Mouse (Mus musculus): ENCODE measurements around the gene Tbkbp1. TPM values are rescaled to one million over a fixed set of nuclear protein-coding genes. Genes with fewer than 3 reads are reported as not detected.

Gene Tbkbp1
- polyA plus RNA-seq, 1 experiment from 2014 or later: 7.8 TPM

DNA sequence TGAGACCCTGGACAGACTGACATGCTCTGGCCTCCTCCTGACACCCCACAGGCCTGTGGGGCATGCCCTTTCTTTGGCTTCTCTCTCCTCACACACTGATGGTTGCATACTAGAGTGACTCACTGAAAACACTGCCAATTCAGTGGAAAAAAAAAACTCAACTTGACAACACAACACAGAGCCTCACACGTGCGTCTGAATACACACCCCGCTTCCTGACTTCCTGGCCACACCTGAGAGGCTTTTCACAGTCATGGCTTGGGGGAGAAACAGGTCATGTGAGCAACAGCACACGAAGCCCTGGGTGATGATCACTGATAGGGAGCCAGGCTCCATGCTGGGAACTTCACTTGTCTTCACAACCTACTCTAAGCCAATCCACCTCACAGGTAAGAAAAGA, 10.5 kb downstream of the Tbkbp1 start:
- no peak overlapping the region for H3K9ac ChIP-seq
- H3K4me2 ChIP-seq: no peak overlapping the region
- H3K9me3 ChIP-seq: no peaks in the 10 kb centered on the region
- peaks cover 74% of the 10 kb centered on the region for H3K36me3 ChIP-seq
- no peak overlapping the region for H3K27ac ChIP-seq
- H3K4me3 ChIP-seq: no peak overlapping the region
- H3K27me3 ChIP-seq: peaks cover 50% of the 10 kb centered on the region
- WGBS: 66% methylated on average over 4 of the region's 4 CpGs
- ATAC-seq (ENCODE audit: insufficient number of reproducible peaks, low FRiP score, low TSS enrichment, low read depth): no peak
- H3K4me1 ChIP-seq: peaks cover 23% of the 10 kb centered on the region

DNA sequence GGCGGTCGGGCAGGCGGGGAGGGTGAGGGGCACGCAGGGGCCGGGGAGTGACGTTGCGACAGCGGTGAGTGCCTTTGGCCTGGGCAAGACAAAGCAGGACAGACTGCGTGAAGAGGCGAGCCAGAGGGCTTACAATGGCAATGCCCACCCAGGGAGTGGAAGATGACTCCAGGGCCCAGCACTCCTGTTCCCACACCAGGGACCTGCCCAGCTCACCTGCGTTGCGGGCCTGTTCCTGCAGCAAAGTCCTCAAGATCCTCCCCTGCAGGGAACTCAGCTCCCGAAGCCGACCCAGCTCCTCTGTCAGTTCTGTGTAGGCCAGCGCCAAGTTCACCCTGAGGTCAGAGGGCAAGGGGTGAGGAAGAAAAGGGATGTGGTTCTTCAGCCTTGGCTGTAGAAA, 12.0 kb downstream of the Tbkbp1 start:
- Histone ChIP-seq H3K9ac (no peak overlapping the region), H3K4me2 (peak overlapping the region; percentile 54), H3K27me3 (peaks cover 50% of the 10 kb centered on the region), H3K4me1 (peaks cover 17% of the 10 kb centered on the region), H3K4me3 (peak overlapping the region; percentile 30), H3K36me3 (peaks cover 66% of the 10 kb centered on the region), H3K27ac (no peak overlapping the region), H3K9me3 (no peaks in the 10 kb centered on the region)
- no peak for ATAC-seq (ENCODE audit: insufficient number of reproducible peaks, low FRiP score, low TSS enrichment, low read depth)
- 23% methylated on average over 15 of the region's 15 CpGs for WGBS

DNA sequence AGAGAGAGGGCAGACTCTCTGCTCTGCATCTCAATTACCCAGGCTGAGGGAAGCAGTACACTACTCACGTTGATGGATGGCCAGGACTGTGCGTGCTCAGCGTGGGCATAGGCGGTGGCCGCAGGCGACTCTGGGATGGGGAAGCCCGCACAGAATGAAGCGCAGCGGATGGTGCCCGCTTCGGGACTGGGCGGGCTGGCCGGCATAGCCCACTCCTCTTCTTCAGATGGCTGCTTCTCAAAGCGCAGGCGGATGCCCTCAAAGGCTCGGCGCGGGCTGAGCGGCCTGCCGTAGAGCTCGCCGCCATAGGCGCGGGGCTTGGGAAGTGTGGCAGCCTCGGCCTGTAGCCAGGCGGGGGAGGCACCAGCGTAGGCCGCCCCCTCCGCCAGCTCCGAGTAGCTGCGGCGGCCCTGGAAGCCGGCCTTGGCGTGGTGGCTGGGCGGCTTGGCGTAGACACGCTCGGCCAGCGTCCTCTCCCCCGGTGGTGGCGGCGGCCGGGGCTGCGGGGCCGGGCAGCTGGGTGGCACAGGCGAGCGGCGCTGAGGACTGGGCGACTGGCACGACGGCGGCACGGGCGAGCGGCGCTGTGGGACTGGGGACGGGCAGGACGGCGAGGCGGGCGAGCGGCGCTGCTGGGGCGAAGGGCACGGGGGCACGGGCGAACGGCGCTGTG, 12.6 kb downstream of the Tbkbp1 start:
- H3K4me2 ChIP-seq: peak overlapping the region; percentile 54
- H3K36me3 ChIP-seq: peaks cover 60% of the 10 kb centered on the region
- H3K4me3 ChIP-seq: peak overlapping the region; percentile 30
- H3K27me3 ChIP-seq: peaks cover 50% of the 10 kb centered on the region
- ATAC-seq (ENCODE audit: insufficient number of reproducible peaks, low FRiP score, low TSS enrichment, low read depth): no peak
- H3K9ac ChIP-seq: no peak overlapping the region
- H3K4me1 ChIP-seq: peaks cover 15% of the 10 kb centered on the region
- H3K27ac ChIP-seq: no peak overlapping the region
- 26% methylated on average over 68 of the region's 69 CpGs for WGBS
- H3K9me3 ChIP-seq: no peaks in the 10 kb centered on the region

DNA sequence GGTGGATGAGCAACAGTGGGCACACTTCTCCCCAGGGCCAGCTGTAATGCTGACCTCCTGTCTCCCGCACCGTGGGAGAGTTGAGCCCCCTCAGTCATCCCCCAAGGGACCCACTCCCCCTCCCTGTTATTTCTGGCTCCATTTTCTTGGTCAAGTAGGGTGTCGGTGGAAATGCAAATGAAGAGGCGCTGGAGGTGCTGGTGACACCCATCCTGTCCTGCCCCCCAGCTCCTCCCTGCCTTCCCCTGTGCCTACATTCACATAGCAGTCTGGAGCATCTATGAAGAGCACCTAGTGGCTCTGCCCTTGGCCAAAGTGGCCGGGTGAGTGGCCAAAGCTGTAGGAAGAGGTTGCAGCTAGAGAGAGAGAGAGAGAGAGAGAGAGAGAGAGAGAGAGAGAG, 18.0 kb downstream of the Tbkbp1 start:
- Histone ChIP-seq H3K27ac (no peak overlapping the region), H3K4me2 (no peak overlapping the region), H3K9ac (no peak overlapping the region), H3K9me3 (no peaks in the 10 kb centered on the region), H3K4me3 (no peak overlapping the region), H3K27me3 (peaks cover 16% of the 10 kb centered on the region; the same call in 1 of the 2 replicates), H3K4me1 (no peaks in the 10 kb centered on the region; the same call in 1 of the 2 replicates), H3K36me3 (peaks cover 27% of the 10 kb centered on the region)
- 54% methylated on average over 5 of the region's 5 CpGs for WGBS
- ATAC-seq (ENCODE audit: insufficient number of reproducible peaks, low FRiP score, low TSS enrichment, low read depth): no peak

DNA sequence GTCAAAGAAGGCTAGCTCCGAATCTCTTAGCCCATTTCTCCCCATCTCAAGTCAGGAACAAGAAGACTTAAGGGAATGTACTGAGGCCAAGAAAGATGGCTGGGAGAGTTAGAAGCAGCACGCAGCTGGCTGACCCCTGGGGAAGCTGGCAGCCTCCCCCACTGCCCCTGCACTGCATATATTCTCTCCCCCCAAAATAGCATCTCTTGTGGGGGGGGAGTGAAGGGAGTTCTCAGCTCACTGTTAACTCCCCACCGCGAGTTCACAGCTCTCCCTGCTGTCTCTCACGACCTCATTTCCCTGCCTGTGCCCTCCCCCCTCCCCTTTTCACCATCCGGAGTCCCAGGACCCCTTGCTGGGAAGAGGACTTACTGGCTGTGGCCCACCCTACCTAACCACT, 19.1 kb downstream of the Tbkbp1 start:
- ATAC-seq (ENCODE audit: insufficient number of reproducible peaks, low FRiP score, low TSS enrichment, low read depth): no peak
- H3K4me2 ChIP-seq: no peak overlapping the region
- H3K4me3 ChIP-seq: no peak overlapping the region
- WGBS: 22% methylated on average over 6 of the region's 6 CpGs
- no peaks in the 10 kb centered on the region for H3K4me1 ChIP-seq
- H3K36me3 ChIP-seq: peaks cover 16% of the 10 kb centered on the region
- no peak overlapping the region for H3K9ac ChIP-seq
- H3K27me3 ChIP-seq: 0 out of 2 replicates have a peak, but pooled peaks cover 6% of the 10 kb centered on the region
- H3K9me3 ChIP-seq: no peaks in the 10 kb centered on the region
- H3K27ac ChIP-seq: no peak overlapping the region

DNA sequence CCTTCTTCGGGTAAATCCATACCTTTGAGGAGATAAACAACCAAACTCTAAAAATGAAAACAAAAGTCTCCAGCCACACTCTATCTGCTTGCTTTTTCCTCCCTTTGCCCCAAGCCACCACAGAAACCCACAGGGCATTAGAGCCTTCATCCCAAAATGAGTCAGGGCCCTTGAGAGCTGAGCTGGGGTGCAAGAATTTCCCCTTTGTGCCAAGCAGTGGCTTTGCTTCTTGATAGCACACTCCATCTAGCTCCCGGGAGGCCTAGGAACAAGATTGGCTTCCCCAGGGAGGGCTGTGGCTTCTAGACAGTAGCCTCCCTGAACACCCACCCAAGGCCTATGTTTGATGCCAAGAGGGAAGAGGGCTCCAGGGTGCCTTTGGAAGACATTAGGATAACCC, 19.6 kb downstream of the Tbkbp1 start:
- H3K27ac ChIP-seq: no peak overlapping the region
- H3K9ac ChIP-seq: no peak overlapping the region
- H3K36me3 ChIP-seq: peaks cover 11% of the 10 kb centered on the region
- H3K4me3 ChIP-seq: no peak overlapping the region
- no peaks in the 10 kb centered on the region for H3K9me3 ChIP-seq
- WGBS: 63% methylated on average over 2 of the region's 2 CpGs
- H3K27me3 ChIP-seq: 0 out of 2 replicates have a peak, but pooled peaks cover 3% of the 10 kb centered on the region
- no peak for ATAC-seq (ENCODE audit: insufficient number of reproducible peaks, low FRiP score, low TSS enrichment, low read depth)
- no peak overlapping the region for H3K4me2 ChIP-seq
- peaks cover 3% of the 10 kb centered on the region for H3K4me1 ChIP-seq

DNA sequence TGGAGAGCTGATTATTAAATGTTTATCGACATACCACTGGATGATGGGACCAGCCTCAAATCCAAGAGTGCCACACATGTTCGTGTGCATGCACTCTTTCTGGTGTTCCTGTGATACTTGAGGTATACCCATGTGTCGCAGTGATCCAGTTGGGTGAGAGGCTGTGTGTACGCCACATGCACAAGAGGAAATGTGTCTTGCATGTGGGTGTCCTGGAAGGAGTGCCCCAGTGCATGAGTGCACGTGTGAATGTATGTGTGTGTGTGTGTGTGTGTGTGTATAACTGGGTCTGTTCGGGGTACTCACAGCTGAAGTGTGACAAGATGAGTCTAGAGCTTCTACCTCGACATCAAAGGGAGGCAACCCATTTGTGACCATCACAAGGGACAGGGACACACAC, 21.0 kb downstream of the Tbkbp1 start:
- Histone ChIP-seq H3K9ac (no peak overlapping the region), H3K4me2 (no peak overlapping the region), H3K4me3 (no peak overlapping the region), H3K36me3 (no peaks in the 10 kb centered on the region), H3K9me3 (no peaks in the 10 kb centered on the region), H3K27me3 (0 out of 2 replicates have a peak, but pooled peaks cover 4% of the 10 kb centered on the region), H3K4me1 (peaks cover 5% of the 10 kb centered on the region), H3K27ac (no peak overlapping the region)
- 78% methylated on average over 7 of the region's 7 CpGs for WGBS
- no peak for ATAC-seq (ENCODE audit: insufficient number of reproducible peaks, low FRiP score, low TSS enrichment, low read depth)

DNA sequence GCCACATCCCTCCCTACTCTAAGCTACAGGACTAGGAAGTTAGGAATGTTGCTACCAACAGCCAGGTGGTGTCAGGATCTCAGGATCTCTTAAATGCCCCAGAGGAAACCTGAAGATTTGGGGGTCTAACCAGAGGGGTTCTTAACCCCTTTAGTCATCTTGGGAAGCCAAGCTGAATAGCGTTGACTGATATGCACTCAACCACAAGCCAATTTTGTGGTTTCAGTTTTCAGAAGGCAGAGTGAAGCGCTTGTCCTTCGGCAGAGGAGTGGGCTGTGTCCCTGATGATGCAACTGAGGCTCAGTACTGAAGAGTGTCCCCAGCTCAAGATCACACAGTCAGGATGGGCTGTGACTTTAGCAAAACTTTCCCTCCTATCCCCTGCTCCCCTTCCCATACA, 22.3 kb downstream of the Tbkbp1 start:
- Histone ChIP-seq H3K9ac (no peak overlapping the region), H3K36me3 (no peaks in the 10 kb centered on the region), H3K27ac (no peak overlapping the region), H3K4me1 (peaks cover 5% of the 10 kb centered on the region), H3K4me3 (no peak overlapping the region), H3K27me3 (0 out of 2 replicates have a peak, but pooled peaks cover 4% of the 10 kb centered on the region), H3K9me3 (no peaks in the 10 kb centered on the region), H3K4me2 (no peak overlapping the region)
- ATAC-seq (ENCODE audit: insufficient number of reproducible peaks, low FRiP score, low TSS enrichment, low read depth): no peak
- 66% methylated on average over 3 of the region's 3 CpGs for WGBS

DNA sequence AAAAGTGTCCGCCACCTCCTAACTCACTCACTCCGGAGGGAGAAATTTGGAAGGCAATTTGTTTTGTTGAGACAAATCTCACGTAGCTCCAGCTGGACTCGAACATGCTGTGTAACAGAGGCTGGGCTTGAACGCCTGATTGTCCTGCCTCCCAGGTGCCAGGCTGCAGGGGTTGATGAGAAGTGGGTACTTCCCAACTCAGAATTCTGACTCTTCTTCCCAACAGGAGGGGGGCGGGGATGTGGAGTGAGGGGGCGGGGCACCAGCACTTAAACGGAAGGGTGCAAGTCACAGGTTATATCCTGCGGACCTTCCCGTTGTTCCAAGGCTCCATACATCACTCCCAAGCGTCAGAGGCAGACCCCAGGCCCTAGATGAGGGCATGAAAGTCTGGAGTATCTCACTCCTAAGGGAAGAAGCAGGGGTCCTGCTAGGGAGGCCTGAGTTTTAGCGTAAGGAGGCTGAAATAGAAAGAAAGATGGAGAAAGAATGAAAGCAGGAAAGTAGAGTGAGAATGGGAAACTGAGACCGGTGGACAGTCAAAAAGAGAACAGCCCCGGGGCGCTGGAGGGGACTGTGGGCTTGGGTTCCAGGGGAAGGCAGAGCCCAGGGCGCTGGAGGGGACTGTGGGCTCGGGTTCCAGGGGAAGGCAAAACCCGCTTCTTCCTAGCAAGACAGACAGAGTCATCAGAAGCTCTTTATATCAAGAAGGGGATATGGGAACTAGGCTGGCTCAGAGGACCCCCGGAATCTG, 23.6 kb downstream of the Tbkbp1 start:
- Histone ChIP-seq H3K27ac (no peak overlapping the region), H3K27me3 (0 out of 2 replicates have a peak, but pooled peaks cover 4% of the 10 kb centered on the region), H3K4me3 (peak overlapping the region; percentile 47), H3K4me2 (peak overlapping the region; percentile 83), H3K4me1 (peaks cover 10% of the 10 kb centered on the region), H3K36me3 (no peaks in the 10 kb centered on the region), H3K9ac (no peak overlapping the region), H3K9me3 (no peaks in the 10 kb centered on the region)
- no peak for ATAC-seq (ENCODE audit: insufficient number of reproducible peaks, low FRiP score, low TSS enrichment, low read depth)
- WGBS: 20% methylated on average over 19 of the region's 19 CpGs

DNA sequence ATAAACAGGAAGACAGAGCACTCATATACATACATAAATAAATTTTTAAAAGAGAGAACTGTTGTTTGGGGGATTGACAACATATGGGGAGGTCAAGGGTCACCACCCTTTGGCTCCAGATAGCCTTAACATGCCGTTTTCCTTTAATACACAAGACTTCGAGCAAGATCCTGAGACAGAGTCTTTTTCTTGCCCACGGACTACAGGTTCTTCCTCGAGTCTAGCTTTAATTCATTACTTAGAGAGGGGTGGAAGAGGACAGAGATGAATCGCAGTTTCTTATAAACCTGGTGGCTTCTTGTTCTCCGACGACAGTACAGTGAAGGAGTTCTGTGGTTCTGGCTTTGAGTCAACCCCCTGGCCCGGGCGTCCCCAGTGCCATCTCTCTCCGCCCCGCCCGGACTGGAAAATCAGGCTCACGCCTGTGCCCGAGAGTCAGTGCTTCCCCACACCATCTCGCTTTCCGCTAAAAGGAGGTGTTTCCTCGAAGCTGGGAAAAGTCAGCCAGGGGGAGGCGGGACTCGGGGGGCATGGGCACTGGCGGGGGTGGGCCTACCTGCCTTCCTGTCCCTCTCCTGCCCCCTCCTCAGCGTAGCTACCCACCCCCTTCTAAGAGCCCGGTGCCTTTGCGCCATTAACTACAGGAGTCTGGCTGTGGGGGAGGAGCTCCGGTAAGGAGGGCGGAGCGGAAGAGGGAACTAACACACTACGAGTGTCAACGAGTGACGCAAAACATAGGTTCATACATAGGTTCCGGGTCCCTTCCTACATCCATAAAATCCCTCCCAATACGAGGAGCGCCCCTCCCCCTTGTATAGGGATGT, 24.4 kb downstream of the Tbkbp1 start:
- Histone ChIP-seq H3K4me2 (peak overlapping the region; percentile 83), H3K9ac (peak overlapping the region; percentile 33; the same call in 1 of the 2 replicates), H3K9me3 (no peaks in the 10 kb centered on the region), H3K36me3 (no peaks in the 10 kb centered on the region), H3K27ac (no peak overlapping the region; the same call in 1 of the 2 replicates), H3K4me1 (peaks cover 10% of the 10 kb centered on the region), H3K4me3 (peak overlapping the region; percentile 47), H3K27me3 (0 out of 2 replicates have a peak, but pooled peaks cover 4% of the 10 kb centered on the region)
- ATAC-seq (ENCODE audit: insufficient number of reproducible peaks, low FRiP score, low TSS enrichment, low read depth): peak; percentile 50
- 2% methylated on average over 31 of the region's 32 CpGs for WGBS

DNA sequence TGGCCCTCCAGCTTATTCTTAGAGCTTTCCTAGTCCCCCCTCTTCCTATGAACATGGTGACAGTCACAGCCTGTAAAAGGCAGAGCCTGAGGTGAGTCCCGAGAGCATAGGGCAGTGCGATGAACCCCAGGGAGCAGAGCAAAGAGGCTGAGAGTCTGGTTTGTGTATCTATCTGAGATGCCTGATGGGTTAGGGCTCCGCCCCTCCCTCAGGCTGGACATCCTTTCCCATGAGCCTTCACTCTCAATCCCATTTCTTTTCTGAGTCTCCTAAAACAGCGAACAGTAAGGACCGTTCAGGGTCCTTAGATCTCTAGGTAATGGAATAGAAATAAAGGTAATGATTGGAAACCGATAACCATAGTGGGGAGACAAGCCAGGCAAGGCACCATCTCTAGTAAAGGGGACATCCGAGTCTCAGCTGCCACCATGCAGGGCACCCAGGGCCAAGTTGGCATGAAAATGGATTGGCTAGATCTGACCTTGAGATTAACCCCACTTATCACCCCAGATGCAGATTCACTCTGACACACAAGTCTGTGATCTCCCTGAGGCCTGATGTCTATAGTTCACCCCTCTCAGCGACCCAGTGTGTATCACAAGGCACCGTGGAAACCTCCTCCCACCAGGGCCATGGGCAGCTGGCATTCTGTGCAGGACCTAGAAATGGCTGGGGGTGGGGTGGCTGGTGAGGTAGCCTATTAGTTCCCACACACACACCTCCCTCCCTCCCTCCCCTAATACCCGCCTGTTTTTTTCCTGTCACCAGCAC, 26.8 kb downstream of the Tbkbp1 start:
- Histone ChIP-seq H3K36me3 (no peaks in the 10 kb centered on the region), H3K9ac (no peak overlapping the region), H3K27ac (no peak overlapping the region), H3K9me3 (no peaks in the 10 kb centered on the region), H3K4me2 (no peak overlapping the region), H3K27me3 (0 out of 2 replicates have a peak, but pooled peaks cover 4% of the 10 kb centered on the region), H3K4me1 (peaks cover 10% of the 10 kb centered on the region), H3K4me3 (no peak overlapping the region)
- ATAC-seq (ENCODE audit: insufficient number of reproducible peaks, low FRiP score, low TSS enrichment, low read depth): no peak
- WGBS: 54% methylated on average over 10 of the region's 10 CpGs
